Mouse (Mus musculus) testis, adult 2 months (tissue): ENCODE results near the gene Coch. TPM values are rescaled to one million over a fixed set of nuclear protein-coding genes. Genes with fewer than 3 reads are reported as not detected.

Source experiments
- H3K27ac ChIP-seq: fragments of 200-500 bp; 2 replicates; pipeline ENCODE4 v1.5.1; 2012; ENCODE audit warnings: low read depth, low read length; ENCODE audit not compliant: control insufficient read depth, insufficient read depth
- H3K27me3 ChIP-seq: fragments of 200-500 bp; 2 replicates; pipeline ENCODE4 v1.6.1; 2012; ENCODE audit warnings: mild to moderate bottlenecking, low read length, moderate library complexity; ENCODE audit not compliant: control insufficient read depth, insufficient read depth
- H3K36me3 ChIP-seq: fragments of 200-500 bp; 2 replicates; pipeline ENCODE4 v1.6.1; 2012; ENCODE audit warnings: mild to moderate bottlenecking, low read length; ENCODE audit not compliant: control insufficient read depth, insufficient read depth
- H3K4me1 ChIP-seq: fragments of 200-500 bp; 2 replicates; pipeline ENCODE4 v1.6.1; 2012; ENCODE audit warnings: low read length; ENCODE audit not compliant: control insufficient read depth, insufficient read depth
- H3K4me3 ChIP-seq: fragments of 200-500 bp; 2 replicates; pipeline ENCODE4 v1.5.1; 2012; ENCODE audit warnings: low read depth, mild to moderate bottlenecking, low read length, moderate library complexity, mixed read lengths; ENCODE audit not compliant: control insufficient read depth
- CTCF ChIP-seq: fragments of 200-500 bp; IDR thresholded peaks from 2 replicates; pipeline ENCODE4 v1.5.1; 2012; ENCODE audit warnings: low read depth, mild to moderate bottlenecking, inconsistent platforms, low read length, moderate library complexity; ENCODE audit not compliant: control insufficient read depth, insufficient read depth, insufficient replicate concordance
- POLR2A ChIP-seq: fragments of 200-500 bp; IDR thresholded peaks from 2 replicates; pipeline ENCODE4 v1.6.1; 2012; ENCODE audit warnings: low read depth, mild to moderate bottlenecking, inconsistent platforms, low read length, moderate library complexity; ENCODE audit not compliant: control insufficient read depth
- polyA plus RNA-seq: library from polyadenylated mRNA; depleted of rRNA; stranded (reverse); fragments of >200 nt; gene quantifications from 2 replicates; pipeline ENCODE4 v1.2.3, GENCODE M21; 2012

Gene Coch
- polyA plus RNA-seq, 1 experiment: 0.47 TPM

GRCm38 (mm10) chr12:51612361-51612760, 19.2 kb downstream of the Coch start:
- H3K4me1 ChIP-seq: no peaks in the 10 kb centered on the region
- H3K36me3 ChIP-seq: no peaks in the 10 kb centered on the region; the same call in 1 of the 2 replicates
- H3K27ac ChIP-seq: no peak overlapping the region
- H3K27me3 ChIP-seq: no peaks in the 10 kb centered on the region
- TF ChIP-seq CTCF (no peak), POLR2A (no peak)
- no peak overlapping the region for H3K4me3 ChIP-seq

GRCm38 (mm10) chr12:51620572-51620971, 27.4 kb downstream of the Coch start:
- Histone ChIP-seq H3K4me1 (no peaks in the 10 kb centered on the region), H3K27ac (no peak overlapping the region), H3K4me3 (no peak overlapping the region), H3K36me3 (no peaks in the 10 kb centered on the region; the same call in 1 of the 2 replicates), H3K27me3 (no peaks in the 10 kb centered on the region)
- TF ChIP-seq POLR2A (no peak), CTCF (no peak)

GRCm38 (mm10) chr12:51621161-51621560, 28.0 kb downstream of the Coch start:
- TF ChIP-seq CTCF: no peak
- no peak for TF ChIP-seq POLR2A
- Histone ChIP-seq H3K27ac (no peak overlapping the region), H3K4me3 (no peak overlapping the region), H3K4me1 (no peaks in the 10 kb centered on the region), H3K27me3 (no peaks in the 10 kb centered on the region), H3K36me3 (no peaks in the 10 kb centered on the region; the same call in 1 of the 2 replicates)

- no peaks in the 10 kb centered on the region for H3K36me3 ChIP-seq
- H3K27me3 ChIP-seq: no peaks in the 10 kb centered on the region
- H3K27ac ChIP-seq: no peak overlapping the region
- TF ChIP-seq POLR2A (no peak), CTCF (no peak)
- H3K4me3 ChIP-seq: no peak overlapping the region
- H3K4me1 ChIP-seq: no peaks in the 10 kb centered on the region
Measured at GRCm38 (mm10) chr12:51622670-51623365, 29.7 kb downstream of the Coch start.

- TF ChIP-seq CTCF (no peak), POLR2A (no peak)
- Histone ChIP-seq H3K4me3 (no peak overlapping the region), H3K27me3 (no peaks in the 10 kb centered on the region), H3K4me1 (no peaks in the 10 kb centered on the region), H3K27ac (no peak overlapping the region), H3K36me3 (no peaks in the 10 kb centered on the region)
Measured at GRCm38 (mm10) chr12:51623366-51623694, 30.2 kb downstream of the Coch start.

- Histone ChIP-seq H3K36me3 (no peaks in the 10 kb centered on the region), H3K27ac (no peak overlapping the region), H3K4me1 (no peaks in the 10 kb centered on the region), H3K27me3 (no peaks in the 10 kb centered on the region), H3K4me3 (no peak overlapping the region)
- TF ChIP-seq POLR2A (no peak), CTCF (no peak)
Measured at GRCm38 (mm10) chr12:51633481-51633880, 40.3 kb downstream of the Coch start.

GRCm38 (mm10) chr12:51636260-51636659, 43.1 kb downstream of the Coch start:
- no peaks in the 10 kb centered on the region for H3K27me3 ChIP-seq
- TF ChIP-seq POLR2A: no peak
- H3K4me3 ChIP-seq: no peak overlapping the region
- no peaks in the 10 kb centered on the region for H3K36me3 ChIP-seq
- H3K4me1 ChIP-seq: no peaks in the 10 kb centered on the region
- no peak overlapping the region for H3K27ac ChIP-seq
